Mouse (Mus musculus) ES-Bruce4 (cell line): ENCODE data around the gene Eif2ak4.

Experiments
- CTCF ChIP-seq: IDR thresholded peaks from one replicate; pipeline ENCODE4 v1.8.1; 2011; ENCODE audit warnings: low read depth, low read length
- EP300 ChIP-seq: IDR thresholded peaks from 2 replicates; pipeline ENCODE4 v1.6.1; 2011; ENCODE audit warnings: low read depth, low read length; ENCODE audit not compliant: insufficient read depth
- POLR2A ChIP-seq: IDR thresholded peaks from one replicate; pipeline ENCODE4 v1.8.1; 2011; ENCODE audit warnings: low read length; ENCODE audit not compliant: insufficient read depth

DNA sequence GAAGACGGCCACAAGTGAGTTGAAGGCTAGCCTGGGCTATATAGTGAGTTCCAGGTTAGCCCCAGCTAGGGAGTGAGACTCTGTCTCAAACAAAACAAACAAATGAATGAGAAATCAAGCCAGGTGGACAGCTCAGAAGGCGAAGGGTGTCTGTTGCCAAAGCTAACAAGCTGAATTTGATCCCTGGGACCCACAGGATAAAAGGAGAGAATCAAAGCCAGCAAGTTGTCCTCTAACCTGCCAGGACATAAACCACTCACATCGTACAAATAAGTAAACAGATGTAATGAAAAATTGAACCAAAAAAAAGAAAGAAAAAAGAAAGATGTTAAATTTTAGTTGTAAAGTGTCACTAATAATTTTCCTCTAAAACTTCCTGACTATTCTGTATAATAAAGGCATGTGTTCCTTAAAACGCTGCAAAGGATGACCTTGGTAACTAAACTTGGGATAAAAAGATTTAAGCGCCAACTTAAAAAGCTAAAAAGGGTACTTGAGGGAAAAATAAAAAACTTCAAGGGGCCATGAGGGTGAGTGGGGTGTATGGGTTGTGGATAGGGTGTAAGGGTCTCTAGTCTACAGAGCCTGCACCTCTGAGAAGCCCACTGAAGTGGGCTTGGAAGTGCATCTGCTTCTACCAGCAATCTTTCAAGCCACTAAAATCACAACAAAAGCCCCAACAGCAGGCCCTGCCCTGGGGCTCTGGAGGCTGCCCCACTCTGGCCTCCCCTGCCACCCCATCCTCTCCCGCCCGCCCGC, 121.4 kb downstream of the Eif2ak4 start:
- TF ChIP-seq POLR2A (no peak), CTCF (no peak), EP300 (no peak)
